Comparison of ENCODE assay signal across 30 mouse cellular contexts in genomic region chr3:28167796-28168505, GRCm38 (mm10).
DNase-seq lines count a peak whose midpoint lies in the region; ATAC-seq and TF ChIP-seq lines count a peak whose summit lies in the region.
"Had no signal": no experiment of that assay in that cellular context is flagged by ENCODE, and none has a peak within 500 bp of the region (broad histone marks: within the 10 kb centered on the region; RNA-seq: fewer than 3 reads in every experiment).

No protein-coding gene starts in this region.

- H3K27ac ChIP-seq in hindbrain, postnatal 0 days, result no peak overlapping the region
- no peak overlapping the region for H3K27ac ChIP-seq in hindbrain, embryonic 11.5 days (ENCODE audit: low read depth, low read length)
- H3K27ac ChIP-seq in cerebellum, adult 2 months (ENCODE audit: insufficient read depth, low read length), result peak overlapping the region; percentile 49
- H3K27ac ChIP-seq in intestine, postnatal 0 days (ENCODE audit: low read depth, low read length), result no peak overlapping the region
- H3K27ac ChIP-seq: embryonic facial prominence, embryonic 13.5 days; forebrain, embryonic 10.5 days; forebrain, embryonic 15.5 days; hindbrain, embryonic 10.5 days; intestine, embryonic 15.5 days; liver, embryonic 14.5 days; midbrain, embryonic 15.5 days; neural tube, embryonic 13.5 days; stomach, embryonic 15.5 days had no signal

- H3K36me3 ChIP-seq in hindbrain, postnatal 0 days (ENCODE audit: insufficient read depth, low read length), result no peaks in the 10 kb centered on the region
- H3K36me3 ChIP-seq in hindbrain, embryonic 11.5 days (ENCODE audit: control insufficient read depth, insufficient read depth, low read length), result no peaks in the 10 kb centered on the region
- no peaks in the 10 kb centered on the region for H3K36me3 ChIP-seq in intestine, postnatal 0 days (ENCODE audit: control insufficient read depth, insufficient read depth)
- H3K36me3 ChIP-seq: embryonic facial prominence, embryonic 13.5 days; forebrain, embryonic 10.5 days; forebrain, embryonic 15.5 days; heart, embryonic 12.5 days; hindbrain, embryonic 10.5 days; intestine, embryonic 15.5 days; midbrain, embryonic 15.5 days; neural tube, embryonic 13.5 days; stomach, embryonic 15.5 days had no signal

- WGBS in hindbrain, postnatal 0 days, result 67% methylated on average over 6 of the region's 6 CpGs
- WGBS in hindbrain, embryonic 11.5 days, result 80% methylated on average over 6 of the region's 6 CpGs
- WGBS in cerebellum, adult 2 months, result 12% methylated on average over 6 of the region's 6 CpGs
- WGBS in intestine, postnatal 0 days, result 84% methylated on average over 6 of the region's 6 CpGs

- no peak overlapping the region for H3K4me3 ChIP-seq in hindbrain, postnatal 0 days (ENCODE audit: low read length)
- no peak overlapping the region for H3K4me3 ChIP-seq in hindbrain, embryonic 11.5 days (ENCODE audit: low read depth, low read length)
- H3K4me3 ChIP-seq in cerebellum, adult 2 months (replicated peaks; ENCODE audit: insufficient read depth, low read depth, low read length), result no peak overlapping the region
- no peak overlapping the region for H3K4me3 ChIP-seq in intestine, postnatal 0 days (ENCODE audit: low read depth, low read length)
- H3K4me3 ChIP-seq: embryonic facial prominence, embryonic 13.5 days; forebrain, embryonic 10.5 days; forebrain, embryonic 15.5 days; heart, embryonic 12.5 days; hindbrain, embryonic 10.5 days; intestine, embryonic 15.5 days; midbrain, embryonic 15.5 days; neural tube, embryonic 13.5 days; stomach, embryonic 15.5 days had no signal

- no peak for ATAC-seq in hindbrain, postnatal 0 days
- ATAC-seq in hindbrain, embryonic 11.5 days (ENCODE audit: low FRiP score), result no peak
- ATAC-seq in cerebellum, adult (ENCODE audit: insufficient number of reproducible peaks, low FRiP score, low TSS enrichment), result peak; percentile 43
- ATAC-seq in intestine, postnatal 0 days, result no peak
- ATAC-seq: forebrain, embryonic 15.5 days; hindbrain, embryonic 16.5 days; intestine, embryonic 15.5 days; midbrain, embryonic 15.5 days; Patski had no signal

- H3K9ac ChIP-seq in hindbrain, postnatal 0 days (replicated peaks; ENCODE audit: low read length), result no peak overlapping the region
- no peak overlapping the region for H3K9ac ChIP-seq in hindbrain, embryonic 11.5 days (ENCODE audit: low read depth, low read length)
- no peak overlapping the region for H3K9ac ChIP-seq in intestine, postnatal 0 days (ENCODE audit: low read depth, low read length)
- H3K9ac ChIP-seq: embryonic facial prominence, embryonic 13.5 days; forebrain, embryonic 15.5 days; heart, embryonic 12.5 days; intestine, embryonic 15.5 days; liver, embryonic 14.5 days; lung, embryonic 14.5 days; midbrain, embryonic 15.5 days; neural tube, embryonic 13.5 days; stomach, embryonic 15.5 days had no signal

- no peaks in the 10 kb centered on the region for H3K27me3 ChIP-seq in hindbrain, postnatal 0 days (ENCODE audit: insufficient read depth, low read length)
- H3K27me3 ChIP-seq in hindbrain, embryonic 11.5 days (ENCODE audit: control insufficient read depth, insufficient read depth, low read length), result no peaks in the 10 kb centered on the region
- H3K27me3 ChIP-seq in cerebellum, adult 2 months (ENCODE audit: control insufficient read depth, insufficient read depth, low read length), result no peaks in the 10 kb centered on the region
- no peaks in the 10 kb centered on the region for H3K27me3 ChIP-seq in intestine, postnatal 0 days (replicated peaks; ENCODE audit: control insufficient read depth, insufficient read depth, low read length)
- H3K27me3 ChIP-seq: embryonic facial prominence, embryonic 13.5 days; forebrain, embryonic 15.5 days; intestine, embryonic 15.5 days; neural tube, embryonic 13.5 days; Patski; stomach, embryonic 15.5 days had no signal

- TF ChIP-seq CTCF in hindbrain, postnatal 0 days (IDR thresholded peaks at IDR 0.05; ENCODE audit: low read depth), result no peak
- TF ChIP-seq CTCF in cerebellum, adult 2 months (IDR thresholded peaks at IDR 0.05; ENCODE audit: borderline replicate concordance, insufficient read depth, low read depth, low read length), result no peak
- TF ChIP-seq CTCF in intestine, postnatal 0 days (IDR thresholded peaks at IDR 0.05; ENCODE audit: low read depth), result no peak

- DNase-seq in hindbrain, postnatal 0 days (ENCODE audit: low spot score), result peak; percentile 12
- DNase-seq in hindbrain, embryonic 11.5 days (ENCODE audit: low spot score), result no peak
- DNase-seq in cerebellum, adult 2 months, result peak; percentile 41 to 71
- peak; percentile 39 to 50 for DNase-seq in cerebellum, postnatal 25 days
- no peak for DNase-seq in urinary bladder, postnatal 36 days (ENCODE audit: low spot score in 2 of 2)
- DNase-seq: adrenal gland, postnatal 10 days; gastrocnemius, postnatal 25 days; heart, adult 18-20 months; kidney, adult 8-10 months; kidney, postnatal 10 days; layer of hippocampus, adult 9-11 months; liver; lung, embryonic 14.5 days; lung, postnatal 14 days; thymus, adult 2 months; thymus, postnatal 36 days had no signal

- TF ChIP-seq POLR2A in cerebellum, adult 2 months (IDR thresholded peaks at IDR 0.05; ENCODE audit: borderline replicate concordance, insufficient read depth, low read length), result no peak

- no peaks in the 10 kb centered on the region for H3K9me3 ChIP-seq in hindbrain, postnatal 0 days (ENCODE audit: low read length)
- H3K9me3 ChIP-seq in hindbrain, embryonic 11.5 days (ENCODE audit: control insufficient read depth, low read length), result no peaks in the 10 kb centered on the region
- H3K9me3 ChIP-seq in intestine, postnatal 0 days (ENCODE audit: control insufficient read depth), result no peaks in the 10 kb centered on the region
- H3K9me3 ChIP-seq: embryonic facial prominence, embryonic 13.5 days; forebrain, embryonic 10.5 days; forebrain, embryonic 15.5 days; heart, embryonic 12.5 days; hindbrain, embryonic 10.5 days; intestine, embryonic 15.5 days; midbrain, embryonic 15.5 days; neural tube, embryonic 13.5 days; stomach, embryonic 15.5 days had no signal

- no peak overlapping the region for H3K4me2 ChIP-seq in hindbrain, postnatal 0 days (ENCODE audit: low read depth, low read length)
- H3K4me2 ChIP-seq in hindbrain, embryonic 11.5 days (replicated peaks; ENCODE audit: low read depth, low read length), result no peak overlapping the region
- H3K4me2 ChIP-seq in intestine, postnatal 0 days (replicated peaks; ENCODE audit: low read depth), result no peak overlapping the region
- H3K4me2 ChIP-seq: embryonic facial prominence, embryonic 13.5 days; forebrain, embryonic 15.5 days; heart, embryonic 12.5 days; intestine, embryonic 15.5 days; lung, embryonic 14.5 days; midbrain, embryonic 15.5 days; neural tube, embryonic 13.5 days; stomach, embryonic 15.5 days had no signal

- H3K4me1 ChIP-seq in hindbrain, postnatal 0 days (ENCODE audit: insufficient read depth, low read length), result no peaks in the 10 kb centered on the region
- H3K4me1 ChIP-seq in hindbrain, embryonic 11.5 days (replicated peaks; ENCODE audit: control insufficient read depth, insufficient read depth, low read length), result no peaks in the 10 kb centered on the region
- H3K4me1 ChIP-seq in cerebellum, adult 2 months (ENCODE audit: control insufficient read depth, insufficient read depth, low read length), result peaks cover 22% of the 10 kb centered on the region
- H3K4me1 ChIP-seq in intestine, postnatal 0 days (replicated peaks; ENCODE audit: control insufficient read depth, insufficient read depth, low read length), result peaks cover 3% of the 10 kb centered on the region; the same call in 1 of the 2 replicates
- H3K4me1 ChIP-seq: stomach, embryonic 15.5 days had no signal

Comparison
In these comparisons a context has a peak if more than half of its experiments do, and no peak if none do; other contexts are left out.
1. DNase-seq: peak in hindbrain, postnatal 0 days (single experiment), cerebellum, adult 2 months (2 of 2) and cerebellum, postnatal 25 days (2 of 2); none in hindbrain, embryonic 11.5 days (single experiment) and urinary bladder, postnatal 36 days (0 of 2).